Mouse (Mus musculus): ENCODE data around the gene Chkb.

- TF ChIP-seq CTCF (IDR thresholded peaks at IDR 0.05; ENCODE audit: low read depth) (no peak), EP300 (IDR thresholded peaks at IDR 0.05; ENCODE audit: low read depth) (peak; percentile 60)
Observed at GRCm38 (mm10) chr15:89425711-89426121, 4.0 kb downstream of the Chkb start, which contains the start of gene Cpt1b.

Data from liver, postnatal 0 days (tissue).